Mouse (Mus musculus) lung, postnatal 0 days (tissue): Measurements from ENCODE around the gene Nfix.

Experiments used
- CTCF ChIP-seq: IDR thresholded peaks from 2 replicates; pipeline ENCODE4 v1.5.1; 2016; ENCODE audit warnings: antibody characterized with exemption, mild to moderate bottlenecking
- EP300 ChIP-seq: IDR thresholded peaks from 2 replicates; pipeline ENCODE4 v1.6.1; 2016; ENCODE audit warnings: antibody characterized with exemption, mild to moderate bottlenecking, control low read depth

DNA sequence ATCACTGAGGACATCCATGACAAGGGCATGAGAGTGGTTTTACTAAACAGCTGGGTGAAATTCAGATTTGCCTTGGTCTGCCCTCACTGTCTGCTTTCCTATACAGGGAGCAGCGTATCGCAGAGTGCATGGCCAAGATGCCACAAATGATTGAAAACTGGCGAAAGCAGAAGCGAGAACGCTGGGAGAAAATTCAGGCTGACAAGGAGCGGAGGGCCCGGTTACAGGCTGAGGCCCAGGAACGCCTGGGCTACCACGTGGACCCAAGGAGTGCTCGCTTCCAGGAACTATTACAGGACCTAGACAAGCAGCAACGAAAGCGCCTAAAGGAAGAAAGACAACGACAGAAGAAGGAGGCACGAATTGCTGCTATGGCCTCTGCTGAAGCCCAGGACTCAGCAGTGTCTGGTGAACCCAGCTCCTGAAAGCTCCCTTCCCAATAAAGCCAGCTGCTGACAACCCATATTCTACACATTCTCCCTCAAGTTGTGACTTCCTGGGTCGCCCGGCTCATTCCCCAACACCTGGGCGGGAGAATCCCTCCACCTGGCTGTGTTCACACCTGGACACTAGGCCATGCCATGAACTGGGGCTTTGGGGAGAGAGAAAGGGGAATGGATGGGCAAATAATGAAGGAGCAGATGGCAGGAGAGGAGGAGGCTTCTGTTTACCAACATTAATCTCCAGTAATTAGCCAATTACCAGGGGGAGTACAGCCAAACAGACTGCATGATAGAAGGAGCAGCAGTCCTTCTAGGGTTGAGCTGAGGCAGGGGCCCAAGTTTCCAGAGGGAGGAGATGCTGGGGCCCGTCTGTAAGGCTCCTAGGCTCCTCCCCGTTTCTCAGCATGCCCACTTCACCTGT lies 34.1 kb upstream of the Nfix start:
- no peak for TF ChIP-seq CTCF
- TF ChIP-seq EP300: no peak
